Mouse (Mus musculus) midbrain, embryonic 10.5 days (tissue): Measurements from ENCODE around the gene 1190002N15Rik. TPM values are rescaled to one million over a fixed set of nuclear protein-coding genes. Genes with fewer than 3 reads are reported as not detected.

Experiments
- DNase-seq: peaks from one replicate; pipeline ENCODE4 v3.0.0-alpha.2; 2017; ENCODE audit warnings: low spot score
- H3K27ac ChIP-seq: fragments of 300-500 bp; sonication (generic); replicated peaks from 2 replicates; pipeline ENCODE4 v1.5.1; 2016; ENCODE audit warnings: mild to moderate bottlenecking
- H3K27me3 ChIP-seq: fragments of 300-500 bp; sonication (generic); 2 replicates; pipeline ENCODE4 v1.6.1; 2016; ENCODE audit warnings: low read depth, mild to moderate bottlenecking; ENCODE audit not compliant: poor library complexity, severe bottlenecking
- H3K36me3 ChIP-seq: fragments of 300-500 bp; sonication (generic); 2 replicates; pipeline ENCODE4 v1.6.1; 2016; ENCODE audit warnings: mild to moderate bottlenecking, moderate library complexity
- H3K4me1 ChIP-seq: fragments of 300-500 bp; sonication (generic); 2 replicates; pipeline ENCODE4 v1.6.1; 2016
- H3K4me3 ChIP-seq: fragments of 300-500 bp; sonication (generic); 2 replicates; pipeline ENCODE4 v1.5.1; 2016; ENCODE audit warnings: mild to moderate bottlenecking, moderate library complexity
- H3K9me3 ChIP-seq: fragments of 300-500 bp; sonication (generic); replicated peaks from 2 replicates; pipeline ENCODE4 v1.6.1; 2016; ENCODE audit warnings: mild to moderate bottlenecking
- WGBS: fragments of 180-500 bp; shearing (Covaris S2); methylation state at CpG from one replicate; pipeline ENCODE4 v1.1.7; 2016; 5-methylcytosine and 5-hydroxymethylcytosine counted together
- polyA plus RNA-seq: library from polyadenylated mRNA; unstranded; fragments of >200 nt; fragmentation: Nextera tagmentation; extraction: Ambion mirVana; gene quantifications from 2 replicates; pipeline ENCODE4 v1.2.1, GENCODE M21; 2016

1190002N15Rik gene
- polyA plus RNA-seq, 1 experiment from 2014 or later: 6.6 TPM

- Histone ChIP-seq H3K4me3 (0 out of 2 replicates have a peak overlapping the region, but pooled peaks have one; percentile 1), H3K27ac (no peak overlapping the region), H3K36me3 (peaks cover 5% of the 10 kb centered on the region; the same call in 1 of the 2 replicates), H3K27me3 (no peaks in the 10 kb centered on the region), H3K4me1 (peaks cover 37% of the 10 kb centered on the region), H3K9me3 (no peaks in the 10 kb centered on the region)
- 67% methylated on average over 10 of the region's 10 CpGs for WGBS
- DNase-seq: no peak
These were observed 2.6 kb upstream of the 1190002N15Rik start for GRCm38 (mm10) chr9:94540343-94541095.

GRCm38 (mm10) chr9:94539346-94539865, 1.5 kb upstream of the 1190002N15Rik start:
- 41% methylated on average over 8 of the region's 8 CpGs for WGBS
- Histone ChIP-seq H3K27me3 (no peaks in the 10 kb centered on the region), H3K9me3 (no peaks in the 10 kb centered on the region), H3K36me3 (no peaks in the 10 kb centered on the region), H3K27ac (peak overlapping the region; percentile 94), H3K4me3 (peak overlapping the region; percentile 81), H3K4me1 (peaks cover 47% of the 10 kb centered on the region)
- DNase-seq: no peak

- no peaks in the 10 kb centered on the region for H3K27me3 ChIP-seq
- WGBS: under 1% methylated on average over 22 of the region's 22 CpGs
- DNase-seq: no peak
These were observed 902 bp upstream of the 1190002N15Rik start for GRCm38 (mm10) chr9:94538823-94539143.

GRCm38 (mm10) chr9:94537051-94537917, 597 bp downstream of the 1190002N15Rik start:
- under 1% methylated on average over 103 of the region's 103 CpGs for WGBS
- Histone ChIP-seq H3K27me3 (no peaks in the 10 kb centered on the region), H3K4me1 (peaks cover 64% of the 10 kb centered on the region), H3K36me3 (no peaks in the 10 kb centered on the region), H3K27ac (peak overlapping the region; percentile 94), H3K4me3 (peak overlapping the region; percentile 81), H3K9me3 (no peaks in the 10 kb centered on the region)
- peak; percentile 81 for DNase-seq

More at GRCm38 (mm10) chr9:94538823-94539143, 902 bp upstream of the 1190002N15Rik start:
- Histone ChIP-seq H3K36me3 (no peaks in the 10 kb centered on the region), H3K9me3 (no peaks in the 10 kb centered on the region), H3K4me3 (peak overlapping the region; percentile 81), H3K4me1 (peaks cover 53% of the 10 kb centered on the region), H3K27ac (peak overlapping the region; percentile 94)

- peaks cover 70% of the 10 kb centered on the region for H3K4me1 ChIP-seq
- H3K27me3 ChIP-seq: no peaks in the 10 kb centered on the region
- H3K4me3 ChIP-seq: peak overlapping the region; percentile 81
- no peak for DNase-seq
- H3K27ac ChIP-seq: peak overlapping the region; percentile 94
- 2% methylated on average over 15 of the region's 15 CpGs for WGBS
- no peaks in the 10 kb centered on the region for H3K9me3 ChIP-seq
- H3K36me3 ChIP-seq: no peaks in the 10 kb centered on the region
These were observed 1.5 kb downstream of the 1190002N15Rik start for GRCm38 (mm10) chr9:94536261-94536905.

GRCm38 (mm10) chr9:94534795-94535194, 3.1 kb downstream of the 1190002N15Rik start:
- Histone ChIP-seq H3K27me3 (no peaks in the 10 kb centered on the region), H3K27ac (no peak overlapping the region), H3K9me3 (no peaks in the 10 kb centered on the region), H3K4me3 (peak overlapping the region; percentile 81), H3K36me3 (no peaks in the 10 kb centered on the region), H3K4me1 (peaks cover 61% of the 10 kb centered on the region)
- no peak for DNase-seq

- peak overlapping the region; percentile 81 for H3K4me3 ChIP-seq
- H3K36me3 ChIP-seq: no peaks in the 10 kb centered on the region
- H3K27ac ChIP-seq: 0 out of 2 replicates have a peak overlapping the region, but pooled peaks have one; percentile 7
- H3K27me3 ChIP-seq: no peaks in the 10 kb centered on the region
- H3K9me3 ChIP-seq: no peaks in the 10 kb centered on the region
- WGBS: 75% methylated on average over 2 of the region's 2 CpGs
- H3K4me1 ChIP-seq: peaks cover 55% of the 10 kb centered on the region
- no peak for DNase-seq
These were observed 3.7 kb downstream of the 1190002N15Rik start for GRCm38 (mm10) chr9:94534226-94534625.

- H3K4me3 ChIP-seq: peak overlapping the region; percentile 81
- no peak overlapping the region for H3K27ac ChIP-seq
- no peaks in the 10 kb centered on the region for H3K27me3 ChIP-seq
- 27% methylated on average over 4 of the region's 4 CpGs for WGBS
- DNase-seq: no peak
- H3K4me1 ChIP-seq: peaks cover 50% of the 10 kb centered on the region
- no peaks in the 10 kb centered on the region for H3K36me3 ChIP-seq
- H3K9me3 ChIP-seq: no peaks in the 10 kb centered on the region
These were observed 4.2 kb downstream of the 1190002N15Rik start for GRCm38 (mm10) chr9:94533641-94534040.

GRCm38 (mm10) chr9:94529987-94530386, 7.9 kb downstream of the 1190002N15Rik start:
- H3K27ac ChIP-seq: no peak overlapping the region
- no peaks in the 10 kb centered on the region for H3K9me3 ChIP-seq
- H3K27me3 ChIP-seq: no peaks in the 10 kb centered on the region
- H3K4me3 ChIP-seq: no peak overlapping the region
- no peak for DNase-seq
- no peaks in the 10 kb centered on the region for H3K36me3 ChIP-seq
- peaks cover 30% of the 10 kb centered on the region for H3K4me1 ChIP-seq

- Histone ChIP-seq H3K27ac (no peak overlapping the region), H3K4me1 (peaks cover 25% of the 10 kb centered on the region), H3K27me3 (no peaks in the 10 kb centered on the region), H3K36me3 (no peaks in the 10 kb centered on the region), H3K9me3 (no peaks in the 10 kb centered on the region), H3K4me3 (no peak overlapping the region)
- no peak for DNase-seq
- 90% methylated on average over 1 of the region's 1 CpGs for WGBS
These were observed 8.6 kb downstream of the 1190002N15Rik start for GRCm38 (mm10) chr9:94529146-94529746.

- Histone ChIP-seq H3K27me3 (no peaks in the 10 kb centered on the region), H3K9me3 (no peaks in the 10 kb centered on the region), H3K4me1 (peaks cover 3% of the 10 kb centered on the region; the same call in 1 of the 2 replicates), H3K27ac (no peak overlapping the region), H3K36me3 (peaks cover 8% of the 10 kb centered on the region), H3K4me3 (no peak overlapping the region)
- DNase-seq: no peak
- 93% methylated on average over 7 of the region's 7 CpGs for WGBS
These were observed 11.4 kb downstream of the 1190002N15Rik start for GRCm38 (mm10) chr9:94526473-94526872.

- H3K27ac ChIP-seq: no peak overlapping the region
- no peaks in the 10 kb centered on the region for H3K27me3 ChIP-seq
- WGBS: 94% methylated on average over 8 of the region's 8 CpGs
- H3K36me3 ChIP-seq: peaks cover 3% of the 10 kb centered on the region; the same call in 1 of the 2 replicates
- H3K4me3 ChIP-seq: no peak overlapping the region
- no peaks in the 10 kb centered on the region for H3K4me1 ChIP-seq
- DNase-seq: no peak
- no peaks in the 10 kb centered on the region for H3K9me3 ChIP-seq
These were observed 25.6 kb downstream of the 1190002N15Rik start for GRCm38 (mm10) chr9:94512246-94512645.
